Mouse (Mus musculus): ENCODE measurements around the gene Eftud2.

DNA sequence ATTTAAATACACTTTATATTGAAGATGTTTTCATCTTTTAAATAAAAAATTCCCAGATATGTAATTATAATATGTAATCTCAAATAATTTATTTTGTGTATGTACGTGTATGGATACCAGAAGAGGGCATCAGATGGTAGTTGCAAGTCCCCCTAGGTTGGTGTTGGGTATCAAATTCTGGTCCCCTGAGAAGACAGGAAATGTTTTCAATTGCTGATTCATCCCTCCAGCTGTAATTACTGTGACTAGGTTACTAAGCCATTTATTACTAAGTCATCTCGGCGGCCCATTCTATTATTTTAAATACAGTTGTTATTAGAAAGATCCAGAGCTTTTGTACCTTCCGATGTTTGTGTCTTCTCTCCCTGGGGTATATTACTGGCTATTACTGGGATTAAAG, 37.3 kb upstream of the Eftud2 start:
- TF ChIP-seq GATA1 (IDR thresholded peaks at IDR 0.05; ENCODE audit: low read length) = no peak
- TF ChIP-seq TAL1 (IDR thresholded peaks at IDR 0.05; ENCODE audit: low read length) = no peak
